Mouse (Mus musculus) left cerebral cortex, adult 9 months (tissue): ENCODE results near the gene Ado.

Source experiments
- DNase-seq, 2 experiments: peaks; one replicate each; pipeline ENCODE4 v3.0.0; 2022; ENCODE audit warnings: low spot score in 2 of 2

Gene Ado

GRCm38 (mm10) chr10:67548877-67549731 is at the start of gene Ado:
Gene Ado (minus strand): TSS chr10:67548955.
- DNase-seq, result peak; percentile 85 to 95

GRCm38 (mm10) chr10:67595278-67595677 is 46.5 kb upstream of the Ado start:
- no peak for DNase-seq

- no peak for DNase-seq
Measured at GRCm38 (mm10) chr10:67585873-67586610, 37.3 kb upstream of the Ado start.

- no peak for DNase-seq
Measured at GRCm38 (mm10) chr10:67581698-67582285, 33.0 kb upstream of the Ado start.

GRCm38 (mm10) chr10:67579830-67580229 is 31.1 kb upstream of the Ado start:
- DNase-seq, result no peak

- DNase-seq, result no peak
Measured at GRCm38 (mm10) chr10:67573310-67573709, 24.6 kb upstream of the Ado start.

GRCm38 (mm10) chr10:67571443-67571842 is 22.7 kb upstream of the Ado start:
- DNase-seq, result no peak

GRCm38 (mm10) chr10:67569539-67569938 is 20.8 kb upstream of the Ado start:
- no peak for DNase-seq

GRCm38 (mm10) chr10:67566104-67566503 is 17.3 kb upstream of the Ado start:
- no peak for DNase-seq

GRCm38 (mm10) chr10:67564509-67564908 is 15.8 kb upstream of the Ado start:
- DNase-seq, result no peak

GRCm38 (mm10) chr10:67561185-67561584 is 12.4 kb upstream of the Ado start:
- no peak for DNase-seq

GRCm38 (mm10) chr10:67559765-67560394 is 11.1 kb upstream of the Ado start:
- no peak for DNase-seq

GRCm38 (mm10) chr10:67558053-67558452 is 9.3 kb upstream of the Ado start:
- DNase-seq, result no peak

GRCm38 (mm10) chr10:67548261-67548854 is 397 bp downstream of the Ado start:
- peak in 1 of 2 experiments; percentile 60 for DNase-seq

- DNase-seq, result no peak
Measured at GRCm38 (mm10) chr10:67547850-67548260, 900 bp downstream of the Ado start.

GRCm38 (mm10) chr10:67540591-67540990 is 8.2 kb downstream of the Ado start:
- no peak for DNase-seq

GRCm38 (mm10) chr10:67539401-67539730 is 9.4 kb downstream of the Ado start:
- DNase-seq, result no peak

GRCm38 (mm10) chr10:67538585-67539400 is 10.0 kb downstream of the Ado start:
- DNase-seq, result no peak

- DNase-seq, result no peak
Measured at GRCm38 (mm10) chr10:67538106-67538505, 10.6 kb downstream of the Ado start.

GRCm38 (mm10) chr10:67537151-67537994 is 11.4 kb downstream of the Ado start:
- peak; percentile 75 to 90 for DNase-seq
